Mouse (Mus musculus) limb, embryonic 12.5 days (tissue): ENCODE data around the gene Gm45716. TPM values are rescaled to one million over a fixed set of nuclear protein-coding genes. Genes with fewer than 3 reads are reported as not detected.

Experiments used
- ATAC-seq: fragments of 200-750 bp; cut with Nextera tagmentation; 2 replicates; pipeline ENCODE4 v1.8.0; 2017; ENCODE audit warnings: low read depth, moderate TSS enrichment; ENCODE audit not compliant: insufficient number of reproducible peaks, insufficient read depth, low FRiP score, low TSS enrichment
- H3K27ac ChIP-seq: fragments of 300-500 bp; sonication (generic); 2 replicates; pipeline ENCODE4 v1.5.1; 2016; ENCODE audit warnings: mild to moderate bottlenecking, moderate library complexity
- H3K27me3 ChIP-seq: fragments of 300-500 bp; sonication (generic); 2 replicates; pipeline ENCODE4 v1.6.1; 2016; ENCODE audit warnings: mild to moderate bottlenecking, moderate library complexity
- H3K36me3 ChIP-seq: fragments of 300-500 bp; sonication (generic); 2 replicates; pipeline ENCODE4 v1.6.1; 2016; ENCODE audit warnings: mild to moderate bottlenecking, moderate library complexity
- H3K4me1 ChIP-seq: fragments of 300-500 bp; sonication (generic); replicated peaks from 2 replicates; pipeline ENCODE4 v1.6.1; 2016
- H3K4me2 ChIP-seq: fragments of 300-500 bp; sonication (generic); 2 replicates; pipeline ENCODE4 v1.6.1; 2016; ENCODE audit warnings: mild to moderate bottlenecking, moderate library complexity
- H3K4me3 ChIP-seq: fragments of 300-500 bp; sonication (generic); replicated peaks from 2 replicates; pipeline ENCODE4 v1.5.1; 2016; ENCODE audit warnings: mild to moderate bottlenecking
- H3K9ac ChIP-seq: fragments of 300-500 bp; sonication (generic); replicated peaks from 2 replicates; pipeline ENCODE4 v1.6.1; 2016; ENCODE audit warnings: mild to moderate bottlenecking, moderate library complexity
- H3K9me3 ChIP-seq: fragments of 300-500 bp; sonication (generic); 2 replicates; pipeline ENCODE4 v1.6.1; 2016; ENCODE audit warnings: mild to moderate bottlenecking, moderate library complexity
- WGBS: fragments of 180-500 bp; shearing (Covaris S2); methylation state at CpG from one replicate; pipeline ENCODE4 v1.1.7; 2016; 5-methylcytosine and 5-hydroxymethylcytosine counted together
- polyA plus RNA-seq: library from polyadenylated mRNA; unstranded; fragments of >200 nt; fragmentation: Nextera tagmentation; extraction: Ambion mirVana; gene quantifications from 2 replicates; pipeline ENCODE4 v1.2.1, GENCODE M21; 2016

The Gm45716 gene
- polyA plus RNA-seq, 1 experiment from 2014 or later, result 11.9 TPM

GRCm38 (mm10) chr11:90251923-90252322, 64.4 kb downstream of the Gm45716 start:
- H3K4me3 ChIP-seq, result no peak overlapping the region
- no peaks in the 10 kb centered on the region for H3K36me3 ChIP-seq
- H3K27me3 ChIP-seq, result no peaks in the 10 kb centered on the region
- H3K4me1 ChIP-seq, result peaks cover 21% of the 10 kb centered on the region
- ATAC-seq, result no peak
- H3K4me2 ChIP-seq, result no peak overlapping the region
- H3K27ac ChIP-seq, result no peak overlapping the region
- WGBS, result 33% methylated on average over 2 of the region's 2 CpGs
- H3K9ac ChIP-seq, result no peak overlapping the region; the same call in 1 of the 2 replicates
- H3K9me3 ChIP-seq, result no peaks in the 10 kb centered on the region

DNA sequence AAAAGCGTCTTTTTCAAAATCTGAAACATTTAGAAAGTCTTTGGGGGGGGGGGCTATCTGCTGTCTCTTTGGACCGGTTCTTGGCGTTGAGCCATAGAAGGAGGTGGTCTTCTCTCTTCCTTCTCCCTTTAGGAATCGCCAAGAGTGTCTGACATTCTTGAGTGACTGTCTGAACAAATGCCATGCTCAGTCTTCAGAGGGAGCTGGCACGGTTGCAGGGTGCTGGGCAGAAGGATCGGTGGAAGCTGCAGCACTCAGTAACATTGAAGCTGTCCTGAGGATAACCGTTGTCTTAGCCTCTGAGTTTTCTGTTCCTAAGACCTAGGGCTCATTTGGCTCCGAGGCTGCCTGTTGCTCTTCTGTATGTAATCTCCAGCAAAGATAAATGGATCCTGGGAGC, 64.9 kb downstream of the Gm45716 start:
- Histone ChIP-seq H3K27ac (no peak overlapping the region), H3K36me3 (peaks cover 4% of the 10 kb centered on the region; the same call in 1 of the 2 replicates), H3K9ac (no peak overlapping the region), H3K4me2 (no peak overlapping the region), H3K4me1 (peaks cover 21% of the 10 kb centered on the region), H3K4me3 (no peak overlapping the region), H3K27me3 (no peaks in the 10 kb centered on the region), H3K9me3 (no peaks in the 10 kb centered on the region)
- no peak for ATAC-seq
- WGBS, result 86% methylated on average over 8 of the region's 8 CpGs

DNA sequence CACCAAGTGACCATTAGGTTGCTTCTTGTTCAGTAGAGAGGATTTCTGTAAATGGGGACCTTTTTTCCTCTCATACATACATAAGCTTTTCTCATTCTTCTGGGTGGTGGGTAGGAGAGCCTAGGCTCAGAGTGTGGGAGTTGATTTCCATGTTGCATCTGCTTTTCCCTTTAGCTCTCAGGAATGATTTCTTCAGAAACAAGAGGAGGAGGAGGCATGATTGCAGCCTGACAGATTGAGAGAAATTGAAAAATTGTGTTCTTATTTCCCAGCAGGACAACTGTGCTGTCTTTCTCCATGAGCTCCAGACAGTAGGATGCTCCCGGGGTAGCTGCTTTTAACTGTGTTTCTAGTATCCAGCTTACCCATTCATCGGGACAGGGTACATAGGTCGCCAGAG, 67.1 kb downstream of the Gm45716 start:
- peaks cover 13% of the 10 kb centered on the region; the same call in 1 of the 2 replicates for H3K36me3 ChIP-seq
- no peak overlapping the region for H3K27ac ChIP-seq
- 94% methylated on average over 3 of the region's 3 CpGs for WGBS
- no peaks in the 10 kb centered on the region for H3K27me3 ChIP-seq
- ATAC-seq, result no peak
- no peak overlapping the region for H3K4me3 ChIP-seq
- H3K4me1 ChIP-seq, result peaks cover 26% of the 10 kb centered on the region
- H3K9ac ChIP-seq, result no peak overlapping the region
- no peak overlapping the region for H3K4me2 ChIP-seq
- no peaks in the 10 kb centered on the region for H3K9me3 ChIP-seq

DNA sequence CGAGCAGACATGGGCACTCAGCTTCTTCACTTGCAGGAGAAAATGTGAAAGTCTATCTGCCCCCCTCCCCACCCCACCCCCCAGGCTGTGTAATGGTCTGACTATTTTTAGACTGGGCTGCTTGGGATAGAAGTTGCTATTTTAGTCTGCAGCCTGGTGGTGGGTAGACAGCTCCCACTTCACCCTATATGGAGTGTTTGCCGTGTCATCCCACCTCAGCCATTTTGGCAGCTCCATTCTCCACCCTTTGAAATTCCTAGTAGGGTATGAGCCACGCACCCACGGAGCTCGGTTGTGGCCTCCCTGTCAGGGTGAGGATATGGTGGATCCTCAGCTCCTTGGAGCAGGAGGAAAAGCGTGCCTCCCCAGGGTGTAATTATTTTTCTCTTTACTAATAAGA, 68.2 kb downstream of the Gm45716 start:
- peaks cover 24% of the 10 kb centered on the region for H3K36me3 ChIP-seq
- H3K4me1 ChIP-seq, result peaks cover 18% of the 10 kb centered on the region
- no peak overlapping the region for H3K4me2 ChIP-seq
- H3K9ac ChIP-seq, result no peak overlapping the region
- H3K27ac ChIP-seq, result no peak overlapping the region
- no peak overlapping the region for H3K4me3 ChIP-seq
- ATAC-seq, result no peak
- 79% methylated on average over 6 of the region's 6 CpGs for WGBS
- no peaks in the 10 kb centered on the region for H3K9me3 ChIP-seq
- no peaks in the 10 kb centered on the region for H3K27me3 ChIP-seq

- ATAC-seq, result no peak
- Histone ChIP-seq H3K36me3 (peaks cover 37% of the 10 kb centered on the region), H3K9me3 (no peaks in the 10 kb centered on the region), H3K4me1 (peaks cover 13% of the 10 kb centered on the region; the same call in 1 of the 2 replicates), H3K4me2 (no peak overlapping the region), H3K4me3 (no peak overlapping the region), H3K27ac (no peak overlapping the region), H3K27me3 (no peaks in the 10 kb centered on the region), H3K9ac (no peak overlapping the region)
- WGBS, result 78% methylated on average over 16 of the region's 16 CpGs
These were observed 69.5 kb downstream of the Gm45716 start for GRCm38 (mm10) chr11:90256833-90257525.

GRCm38 (mm10) chr11:90258321-90258927, 70.9 kb downstream of the Gm45716 start:
- Histone ChIP-seq H3K27ac (no peak overlapping the region), H3K27me3 (no peaks in the 10 kb centered on the region), H3K9ac (no peak overlapping the region), H3K9me3 (no peaks in the 10 kb centered on the region), H3K4me1 (0 out of 2 replicates have a peak, but pooled peaks cover 12% of the 10 kb centered on the region), H3K4me2 (no peak overlapping the region), H3K36me3 (peaks cover 52% of the 10 kb centered on the region), H3K4me3 (no peak overlapping the region)
- no peak for ATAC-seq
- 77% methylated on average over 10 of the region's 10 CpGs for WGBS

GRCm38 (mm10) chr11:90259071-90259470, 71.6 kb downstream of the Gm45716 start:
- H3K9ac ChIP-seq, result no peak overlapping the region
- WGBS, result 51% methylated on average over 4 of the region's 4 CpGs
- no peak overlapping the region for H3K4me2 ChIP-seq
- no peak for ATAC-seq
- peaks cover 58% of the 10 kb centered on the region for H3K36me3 ChIP-seq
- no peak overlapping the region for H3K27ac ChIP-seq
- H3K4me1 ChIP-seq, result peaks cover 12% of the 10 kb centered on the region; the same call in 1 of the 2 replicates
- H3K9me3 ChIP-seq, result no peaks in the 10 kb centered on the region
- no peak overlapping the region for H3K4me3 ChIP-seq
- H3K27me3 ChIP-seq, result no peaks in the 10 kb centered on the region

- H3K4me2 ChIP-seq, result no peak overlapping the region
- no peak overlapping the region for H3K27ac ChIP-seq
- H3K9ac ChIP-seq, result no peak overlapping the region
- no peaks in the 10 kb centered on the region for H3K27me3 ChIP-seq
- ATAC-seq, result no peak
- peaks cover 12% of the 10 kb centered on the region; the same call in 1 of the 2 replicates for H3K4me1 ChIP-seq
- H3K4me3 ChIP-seq, result no peak overlapping the region
- WGBS, result 92% methylated on average over 9 of the region's 9 CpGs
- H3K36me3 ChIP-seq, result peaks cover 60% of the 10 kb centered on the region
- no peaks in the 10 kb centered on the region for H3K9me3 ChIP-seq
These were observed 72.3 kb downstream of the Gm45716 start for GRCm38 (mm10) chr11:90259826-90260225.

GRCm38 (mm10) chr11:90264180-90264579, 76.7 kb downstream of the Gm45716 start:
- no peak overlapping the region for H3K27ac ChIP-seq
- H3K36me3 ChIP-seq, result peaks cover 67% of the 10 kb centered on the region
- no peaks in the 10 kb centered on the region for H3K27me3 ChIP-seq
- no peaks in the 10 kb centered on the region for H3K9me3 ChIP-seq
- WGBS, result 67% methylated on average over 11 of the region's 11 CpGs
- H3K4me2 ChIP-seq, result no peak overlapping the region
- no peak overlapping the region for H3K9ac ChIP-seq
- 0 out of 2 replicates have a peak, but pooled peaks have one; percentile 20 for ATAC-seq
- no peak overlapping the region for H3K4me3 ChIP-seq
- peaks cover 6% of the 10 kb centered on the region for H3K4me1 ChIP-seq

- Histone ChIP-seq H3K9me3 (no peaks in the 10 kb centered on the region), H3K36me3 (peaks cover 66% of the 10 kb centered on the region), H3K9ac (no peak overlapping the region), H3K4me2 (no peak overlapping the region), H3K27me3 (no peaks in the 10 kb centered on the region), H3K27ac (no peak overlapping the region), H3K4me1 (peaks cover 9% of the 10 kb centered on the region), H3K4me3 (no peak overlapping the region)
- ATAC-seq, result no peak
- 92% methylated on average over 7 of the region's 7 CpGs for WGBS
These were observed 78.1 kb downstream of the Gm45716 start for GRCm38 (mm10) chr11:90265581-90265980.

DNA sequence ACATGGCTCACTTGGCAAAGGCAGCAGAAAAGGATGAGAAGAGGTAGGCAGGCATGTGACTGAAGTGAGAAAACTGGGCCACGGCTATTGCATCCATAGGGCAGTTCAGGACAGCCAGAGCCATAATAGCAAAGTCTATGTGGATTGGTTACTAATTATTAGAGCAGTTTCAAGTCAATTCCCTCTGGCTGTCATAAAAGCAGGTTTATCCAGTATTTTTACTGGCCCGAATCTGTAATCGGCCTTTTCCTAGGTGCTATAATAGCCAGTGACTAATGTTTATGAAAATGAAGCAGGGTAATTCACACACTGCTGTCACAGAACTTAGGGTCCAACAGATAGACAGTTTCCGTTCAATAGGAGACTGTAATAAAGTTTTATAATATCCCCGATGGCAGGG, 81.5 kb downstream of the Gm45716 start:
- Histone ChIP-seq H3K9me3 (no peaks in the 10 kb centered on the region), H3K4me2 (no peak overlapping the region), H3K27me3 (no peaks in the 10 kb centered on the region), H3K27ac (no peak overlapping the region), H3K4me3 (no peak overlapping the region), H3K4me1 (peaks cover 9% of the 10 kb centered on the region), H3K36me3 (peaks cover 63% of the 10 kb centered on the region), H3K9ac (no peak overlapping the region)
- ATAC-seq, result no peak
- 49% methylated on average over 5 of the region's 5 CpGs for WGBS
